Mouse (Mus musculus): ENCODE measurements around the gene Gnaq.
"Not testable (repeated sequence)": the region's sequence is repeated elsewhere in the genome, so short reads cannot be mapped to it uniquely, and the experiment has no call there.

The Gnaq gene

DNA sequence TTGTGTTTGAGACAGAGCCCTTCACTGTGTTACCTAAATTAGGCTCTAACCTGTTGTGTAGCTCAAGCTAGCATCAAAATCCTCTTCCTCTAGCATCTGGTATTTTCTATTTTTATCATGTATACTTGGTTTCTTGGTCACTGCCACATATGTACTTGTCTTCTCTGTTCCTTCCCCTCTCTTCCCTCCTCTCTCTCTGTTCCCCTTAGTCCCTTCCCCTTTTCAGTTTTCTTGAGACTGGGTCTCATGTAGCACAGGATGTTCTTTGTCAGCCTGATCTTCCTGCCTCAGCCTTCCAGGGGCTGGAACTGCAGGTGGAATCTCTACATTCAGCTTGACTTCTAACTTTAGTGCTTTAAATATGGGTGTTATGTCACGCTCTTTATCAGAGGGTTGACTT is 16.5 kb downstream of the Gnaq start:
- no peak for DNase-seq

DNA sequence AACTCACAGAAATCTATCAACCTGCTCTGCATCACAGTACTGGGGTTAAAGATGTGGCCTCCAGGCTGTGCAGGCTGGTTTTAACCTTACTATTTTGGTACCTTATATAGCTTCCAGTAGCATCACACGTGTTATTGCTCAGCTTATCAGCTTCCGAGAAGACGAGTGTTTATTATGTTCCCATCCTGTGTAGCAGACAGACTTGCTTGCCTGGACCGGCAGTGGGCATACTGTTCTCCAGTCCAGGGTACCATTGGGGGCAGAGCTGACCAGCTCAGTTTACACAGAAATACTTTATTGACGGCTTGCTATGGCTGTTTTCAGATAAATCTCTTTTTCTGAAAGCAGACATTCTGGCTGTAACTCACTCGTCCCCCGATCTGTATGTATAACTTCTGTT is 17.7 kb downstream of the Gnaq start:
- no peak for DNase-seq

GRCm38 (mm10) chr19:16153851-16154250 is 21.2 kb downstream of the Gnaq start:
- no peak for DNase-seq

DNA sequence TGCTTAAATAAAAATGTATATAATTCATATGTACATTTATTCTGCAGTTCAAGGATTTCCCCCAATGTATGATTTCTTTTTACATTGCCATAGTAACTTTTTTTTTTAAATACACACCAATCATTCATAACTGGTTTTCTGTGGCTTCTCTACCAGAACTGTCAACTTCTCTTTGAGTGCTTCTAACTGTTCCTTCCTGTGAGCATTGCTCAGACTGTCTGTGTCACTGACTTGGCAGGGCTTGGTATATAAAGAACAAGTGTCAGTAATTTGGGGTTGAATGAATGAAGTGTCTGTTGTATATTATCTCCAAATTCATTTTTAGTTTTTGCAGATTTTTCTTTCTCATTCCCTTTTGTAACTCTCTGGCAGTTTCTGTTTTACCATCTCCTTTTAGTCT is 21.8 kb downstream of the Gnaq start:
- no peak for DNase-seq

DNA sequence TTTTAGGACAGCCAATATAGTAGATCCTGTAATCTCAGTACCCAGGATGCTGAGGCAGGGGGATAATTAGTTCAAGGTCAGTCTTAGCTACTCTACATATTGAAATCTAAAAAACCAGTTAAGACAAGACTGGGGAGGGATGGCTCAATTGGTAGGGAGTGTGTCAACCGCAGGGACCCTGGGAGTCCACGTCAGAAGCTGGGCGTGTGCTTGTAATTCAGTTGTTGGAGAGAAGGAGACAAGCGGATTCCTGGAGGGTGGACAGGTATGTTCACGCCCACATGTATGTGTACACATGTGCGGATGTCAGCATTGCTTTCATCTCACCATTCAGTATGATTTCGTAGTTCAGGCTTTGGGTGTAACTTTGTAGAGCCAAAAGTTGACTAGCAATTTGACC is 24.5 kb downstream of the Gnaq start:
- DNase-seq: no peak

GRCm38 (mm10) chr19:16160759-16161158 is 28.1 kb downstream of the Gnaq start:
- DNase-seq: no peak

DNA sequence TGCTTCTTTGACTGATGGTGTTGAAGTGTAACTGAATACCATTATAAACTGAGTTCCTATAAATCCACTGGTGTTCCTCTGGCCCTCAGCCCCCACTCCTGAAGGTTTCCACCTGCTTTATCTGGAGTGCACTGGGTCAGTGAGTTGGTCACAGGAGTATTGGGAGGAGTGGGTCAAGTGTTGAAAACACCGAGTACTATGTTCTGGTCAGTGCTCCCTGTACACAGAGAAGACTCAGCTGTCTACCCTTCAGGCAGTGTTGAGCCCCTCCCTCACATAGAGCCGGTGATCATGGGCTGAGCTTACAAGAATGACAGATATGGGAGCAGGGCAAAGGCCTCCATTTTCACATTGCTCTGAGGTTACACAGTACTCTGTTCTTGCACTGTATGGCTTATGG is 28.6 kb downstream of the Gnaq start:
- no peak for DNase-seq

GRCm38 (mm10) chr19:16164396-16164795 is 31.8 kb downstream of the Gnaq start:
- not testable (repeated sequence) for DNase-seq

GRCm38 (mm10) chr19:16167185-16167584 is 34.6 kb downstream of the Gnaq start:
- DNase-seq: no peak

DNA sequence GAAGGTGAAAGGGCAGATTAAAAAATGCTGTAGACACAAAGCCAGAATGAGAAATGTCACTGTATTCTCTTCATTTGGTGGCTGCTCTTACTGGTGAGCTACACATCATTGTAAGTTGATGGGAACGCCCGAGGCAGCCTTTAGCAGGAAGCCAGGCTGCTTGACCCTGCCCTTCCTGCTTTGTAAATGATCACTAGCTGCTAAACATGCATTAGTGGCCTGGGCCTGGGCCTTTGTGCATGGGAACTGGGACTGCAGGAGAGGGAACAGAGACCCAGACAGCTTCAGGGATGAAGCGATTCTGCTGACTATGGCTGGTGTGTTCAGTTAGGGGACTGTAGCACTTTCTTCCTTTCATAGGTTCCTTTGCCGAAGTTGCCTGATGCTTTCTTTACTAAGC is 35.6 kb downstream of the Gnaq start:
- no peak for DNase-seq

DNA sequence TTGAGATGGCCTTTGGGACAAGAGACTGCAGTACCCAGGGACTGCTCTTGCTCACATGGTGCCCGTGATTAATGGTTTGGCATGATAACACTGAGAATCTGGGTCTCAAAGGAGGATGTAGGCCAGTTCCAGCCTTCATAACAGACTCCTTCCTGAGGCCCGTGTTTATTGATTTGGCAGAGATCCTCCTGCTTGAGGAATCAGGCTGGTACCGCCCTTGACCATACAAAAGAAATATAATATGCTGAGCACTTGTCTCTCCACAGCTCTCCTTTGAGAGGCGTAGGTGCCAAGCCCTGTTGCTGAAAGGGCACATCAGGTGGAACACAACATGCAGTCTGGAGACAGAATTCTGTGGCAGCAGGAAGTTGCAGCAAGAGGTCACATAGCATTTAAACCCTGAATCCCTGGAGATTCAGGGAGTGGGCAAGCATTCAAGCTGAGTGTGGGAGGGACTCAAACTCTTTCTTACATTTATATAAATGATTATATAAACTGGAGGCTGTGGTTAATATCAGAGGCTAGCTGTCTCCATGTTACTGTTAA is 36.1 kb downstream of the Gnaq start:
- DNase-seq: no peak

GRCm38 (mm10) chr19:16170724-16171123 is 38.1 kb downstream of the Gnaq start:
- DNase-seq: no peak

GRCm38 (mm10) chr19:16173721-16174120 is 41.1 kb downstream of the Gnaq start:
- no peak for DNase-seq

DNA sequence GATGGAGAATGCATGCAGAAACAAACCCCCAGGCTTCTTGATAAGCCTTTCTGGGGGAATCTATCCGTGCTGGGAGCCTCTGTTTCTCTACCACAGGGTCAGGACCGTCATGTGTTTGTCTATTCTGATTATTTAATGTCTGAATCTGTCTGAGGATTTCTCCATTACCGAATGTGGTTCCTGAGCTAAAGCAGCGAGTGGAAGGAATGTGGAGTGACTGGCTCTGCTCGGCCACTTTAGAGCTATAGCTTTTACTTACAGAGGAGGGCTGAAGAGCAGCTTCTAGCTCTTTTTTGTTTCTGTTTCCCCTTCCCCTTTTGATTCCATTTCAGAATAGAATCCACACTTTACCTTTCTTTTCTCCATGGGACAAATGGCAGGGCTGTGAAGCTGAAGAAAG is 43.8 kb downstream of the Gnaq start:
- no peak for DNase-seq

DNA sequence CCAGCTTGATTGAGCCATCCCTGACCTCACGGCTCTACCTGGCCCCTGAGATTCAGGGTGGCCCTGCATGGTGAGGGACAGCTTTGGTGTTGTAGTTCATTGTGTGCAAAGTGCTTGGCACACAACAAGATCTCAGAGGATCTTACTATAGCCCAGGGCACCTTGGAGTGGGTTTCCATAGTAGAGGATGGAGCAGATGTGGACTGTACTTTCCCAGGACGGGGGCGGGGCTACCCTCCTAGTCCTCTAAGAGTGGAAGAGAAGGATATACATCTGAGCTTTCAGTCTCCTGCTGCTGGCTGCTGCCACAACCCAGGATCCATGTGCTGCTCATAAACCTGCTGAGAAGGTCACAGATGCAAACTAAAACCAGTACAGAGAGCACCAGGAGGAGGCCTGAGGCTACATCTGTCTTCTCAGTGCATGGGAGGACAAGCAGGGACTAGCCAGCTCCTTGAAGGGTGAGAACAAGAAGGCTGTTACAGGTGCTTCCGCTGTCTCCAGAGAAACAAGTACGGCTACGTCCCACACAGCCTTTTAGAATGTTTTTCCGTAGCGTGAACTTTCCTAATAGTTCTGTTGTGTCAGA is 44.6 kb downstream of the Gnaq start:
- no peak for DNase-seq

DNA sequence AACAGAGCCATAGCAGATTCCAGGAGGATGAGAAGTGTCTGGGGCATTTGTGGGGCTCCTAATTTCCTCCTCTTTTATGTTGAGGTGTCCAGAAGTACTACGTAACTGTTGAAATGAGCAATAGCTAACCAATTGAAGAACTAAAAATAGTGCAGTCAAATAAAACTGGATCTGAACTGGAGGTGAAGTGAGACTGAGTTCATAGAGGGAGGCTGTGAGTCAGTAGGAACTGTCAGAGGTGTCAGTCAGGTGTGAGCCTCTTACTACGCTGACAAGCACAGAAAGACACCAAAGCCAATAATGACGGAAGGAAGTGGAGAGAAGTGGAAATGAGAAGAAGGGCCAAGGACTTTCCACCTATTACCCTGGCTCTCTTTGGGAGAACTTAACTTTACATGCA is 48.6 kb downstream of the Gnaq start:
- DNase-seq: no peak

GRCm38 (mm10) chr19:16181852-16182475 is 49.3 kb downstream of the Gnaq start:
- DNase-seq: no peak

DNA sequence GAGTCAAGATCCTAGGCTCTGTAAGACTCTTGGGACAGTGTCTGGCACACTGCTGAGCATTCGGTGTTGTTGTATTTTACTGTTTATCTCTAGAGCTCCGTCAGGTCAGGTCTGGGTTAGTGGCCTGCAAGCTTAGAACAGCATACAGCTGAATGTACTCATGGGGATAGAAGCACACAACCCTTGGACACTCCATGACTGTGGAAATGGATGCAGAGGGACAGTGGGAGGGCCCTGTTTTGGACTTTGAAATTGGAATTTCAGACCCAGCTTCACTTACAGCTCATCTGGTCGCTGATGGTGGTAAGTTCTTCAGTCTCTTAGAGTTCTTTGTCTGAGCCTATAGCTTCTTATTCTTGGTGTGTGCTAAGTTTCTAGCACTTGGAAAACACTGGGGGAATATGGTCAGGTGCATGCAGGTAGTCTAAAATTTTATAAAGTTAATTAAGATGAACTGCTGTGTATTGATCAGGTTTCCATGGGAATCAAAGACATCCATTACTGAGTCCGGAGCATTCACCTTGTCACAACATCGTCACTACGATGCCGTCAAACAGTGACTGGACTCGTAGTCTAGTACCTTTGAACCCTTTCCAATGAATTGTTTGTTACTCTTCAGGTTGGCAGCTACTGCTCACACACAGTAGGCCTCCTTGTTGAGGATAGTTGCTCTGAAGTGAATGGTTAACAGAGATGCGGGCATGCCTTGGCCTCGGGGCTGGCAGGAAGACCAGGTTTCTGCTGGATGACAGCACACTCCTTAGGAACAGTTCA is 51.1 kb downstream of the Gnaq start:
- no peak for DNase-seq

DNA sequence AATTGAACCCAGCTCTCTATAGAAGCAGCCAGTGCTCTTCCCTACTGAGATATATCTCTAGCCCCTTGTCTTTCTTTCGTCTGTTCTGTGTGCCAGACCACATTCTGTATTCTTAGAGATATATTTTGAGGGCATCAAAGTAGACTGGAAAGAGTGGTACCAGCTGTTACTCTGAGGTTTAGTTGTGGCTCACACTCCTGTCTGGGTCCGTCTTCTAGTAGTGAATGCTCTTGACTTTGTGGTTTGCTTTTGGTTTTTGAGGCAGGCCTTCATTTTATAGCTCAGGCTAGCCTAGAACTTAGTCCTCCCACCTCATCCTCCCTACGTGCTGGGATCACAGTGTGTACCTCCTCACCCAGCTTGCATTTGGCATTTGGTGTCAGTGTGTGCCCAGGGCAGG is 54.4 kb downstream of the Gnaq start:
- DNase-seq: no peak

- DNase-seq: no peak
These were observed 55.3 kb downstream of the Gnaq start for GRCm38 (mm10) chr19:16187952-16188351.

DNA sequence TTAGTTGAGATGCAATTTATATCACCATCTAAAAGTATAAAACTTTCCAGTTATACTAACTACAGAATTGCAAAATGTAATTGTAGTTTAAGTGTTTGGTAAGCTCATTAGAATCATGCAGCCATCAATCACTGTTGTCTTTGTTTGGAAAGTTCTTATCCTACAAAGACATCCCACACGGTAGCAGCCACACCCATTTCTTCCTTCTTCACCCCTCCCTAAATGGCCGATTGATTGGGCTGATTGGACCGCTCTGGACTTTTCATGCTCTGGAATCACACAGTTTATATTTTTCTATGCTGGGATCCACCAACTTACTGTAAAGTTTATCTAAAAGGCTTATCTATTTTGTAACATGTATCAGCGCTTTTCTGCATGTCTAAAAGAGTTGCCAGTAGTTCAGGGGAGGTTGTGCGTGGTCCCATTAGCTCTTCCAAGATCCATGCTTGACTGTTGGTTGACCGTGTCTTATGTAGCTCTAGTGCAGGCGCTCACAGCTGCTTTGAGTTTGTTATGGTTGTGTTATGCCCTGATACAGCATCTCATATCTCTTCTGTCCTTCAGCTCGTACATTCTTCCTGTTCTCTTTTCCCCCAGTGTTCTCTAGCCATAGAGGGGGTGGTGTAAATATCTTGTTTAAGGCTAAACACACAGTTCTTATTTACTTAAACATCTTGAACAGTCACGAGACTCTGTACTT is 56.6 kb downstream of the Gnaq start:
- no peak for DNase-seq

DNA sequence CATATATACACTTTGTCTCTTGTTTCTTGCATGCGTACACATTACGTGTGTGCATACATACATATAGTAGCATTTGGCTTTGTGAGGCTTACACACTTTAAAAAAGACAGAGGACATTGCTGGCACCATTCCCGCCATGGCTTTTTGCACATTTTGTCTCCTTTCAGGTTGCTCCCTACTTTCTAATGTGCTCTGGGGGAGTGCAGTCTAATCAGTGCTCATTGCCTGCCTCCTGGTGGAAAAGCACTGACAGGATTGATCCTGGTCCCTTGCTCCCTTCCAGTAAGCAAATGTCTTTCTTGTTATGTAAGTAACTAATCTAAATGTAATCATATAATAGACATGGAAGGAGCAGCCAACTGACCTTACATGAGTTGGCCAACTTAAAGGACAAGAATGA is 65.5 kb downstream of the Gnaq start:
- DNase-seq: peak; percentile 16

- no peak for DNase-seq
These were observed 68.7 kb downstream of the Gnaq start for GRCm38 (mm10) chr19:16201356-16201755.

All from right cerebral cortex, postnatal 4 days (tissue).